In the genomic region with DNA sequence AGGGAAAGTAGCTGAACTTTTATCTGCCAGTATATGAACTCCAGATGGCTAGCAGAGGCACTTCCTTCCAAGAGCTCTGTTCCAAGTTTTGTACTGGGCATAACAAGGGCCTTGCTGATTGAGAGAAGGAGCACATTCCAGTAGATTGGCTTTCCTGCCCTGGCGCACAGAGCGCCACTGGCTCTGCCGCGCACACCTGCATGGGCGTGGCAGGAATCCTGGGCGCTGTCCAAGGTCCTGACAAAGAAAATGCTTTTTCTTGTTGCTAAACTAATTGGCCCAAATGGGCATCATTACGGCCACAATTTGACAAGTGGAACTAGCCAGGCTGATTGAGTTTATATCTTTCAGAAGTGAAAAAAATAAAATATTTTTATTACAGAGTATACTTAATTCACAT, we compare ENCODE assay signal across 10 mouse cellular contexts.
DNase-seq lines count a peak whose midpoint lies in the region; ATAC-seq and TF ChIP-seq lines count a peak whose summit lies in the region.
"Had no signal": no experiment of that assay in that cellular context is flagged by ENCODE, and none has a peak within 500 bp of the region (broad histone marks: within the 10 kb centered on the region; RNA-seq: fewer than 3 reads in every experiment).

No protein-coding gene starts in this region.

- no peak overlapping the region for H3K4me2 ChIP-seq in limb, embryonic 11.5 days (ENCODE audit: low read depth, severe bottlenecking)
- H3K4me2 ChIP-seq: embryonic facial prominence, embryonic 13.5 days; limb, embryonic 15.5 days had no signal

- H3K9ac ChIP-seq in heart, adult 2 months (ENCODE audit: low read depth, low read length), result no peak overlapping the region
- H3K9ac ChIP-seq in limb, embryonic 11.5 days (ENCODE audit: low read length), result no peak overlapping the region
- H3K9ac ChIP-seq: embryonic facial prominence, embryonic 13.5 days; limb, embryonic 15.5 days had no signal

- intact Hi-C loops in heart, adult 2 months (cut with DNase I), result no loop called here

- H3K27me3 ChIP-seq in heart, adult 2 months (ENCODE audit: control insufficient read depth, insufficient read depth, low read length), result no peaks in the 10 kb centered on the region
- H3K27me3 ChIP-seq in limb, embryonic 11.5 days (ENCODE audit: control insufficient read depth, insufficient read depth, low read length), result no peaks in the 10 kb centered on the region
- H3K27me3 ChIP-seq: limb, embryonic 15.5 days had no signal

- no peaks in the 10 kb centered on the region for H3K36me3 ChIP-seq in heart, adult 2 months (ENCODE audit: control insufficient read depth, insufficient read depth, low read length)
- H3K36me3 ChIP-seq in limb, embryonic 11.5 days (ENCODE audit: control insufficient read depth, insufficient read depth, low read length), result no peaks in the 10 kb centered on the region
- H3K36me3 ChIP-seq: embryonic facial prominence, embryonic 13.5 days; limb, embryonic 15.5 days had no signal

- TF ChIP-seq POLR2A in heart, adult 2 months (IDR thresholded peaks at IDR 0.05; ENCODE audit: insufficient read depth, low read depth, low read length), result no peak

- DNase-seq in heart, adult 11 months, result peak; percentile 59
- no peak for DNase-seq in heart, adult 2 months
- DNase-seq in 3T3-L1 (ENCODE audit: low read depth, low spot score), result peak; percentile 12
- DNase-seq in c-Kit-positive CD71-positive TER-119-negative erythroid progenitor cells, embryonic 14.5 days (ENCODE audit: low read depth), result peak; percentile 3
- DNase-seq in limb, embryonic 11.5 days (ENCODE audit: low spot score), result peak; percentile 78
- no peak for DNase-seq in right cerebral cortex, postnatal 4 days
- DNase-seq in gastrocnemius, postnatal 25 days, result no peak

- no peak overlapping the region for H3K27ac ChIP-seq in heart, adult 2 months
- H3K27ac ChIP-seq in limb, embryonic 11.5 days (replicated peaks; ENCODE audit: low read depth, low read length), result no peak overlapping the region
- H3K27ac ChIP-seq: embryonic facial prominence, embryonic 13.5 days; limb, embryonic 15.5 days had no signal

- no peaks in the 10 kb centered on the region for H3K4me1 ChIP-seq in heart, adult 2 months (ENCODE audit: control insufficient read depth, insufficient read depth, low read length)
- no peaks in the 10 kb centered on the region for H3K4me1 ChIP-seq in limb, embryonic 11.5 days (ENCODE audit: control insufficient read depth, insufficient read depth, low read length)
- H3K4me1 ChIP-seq: limb, embryonic 15.5 days had no signal

- 10% methylated on average over 7 of the region's 7 CpGs for whole genome bisulfite sequencing in heart, adult 2 months
- WGBS in limb, embryonic 11.5 days, result 8% methylated on average over 7 of the region's 7 CpGs

- no peaks in the 10 kb centered on the region for H3K79me2 ChIP-seq in heart, adult 2 months (replicated peaks; ENCODE audit: control insufficient read depth, insufficient read depth, low read length)

- no peak for ATAC-seq in limb, embryonic 11.5 days (ENCODE audit: insufficient number of reproducible peaks, low FRiP score, low TSS enrichment, low read depth)
- ATAC-seq in inflammation-experienced regulatory T-cells, adult 6 months, result no peak

- H3K4me3 ChIP-seq in heart, adult 2 months, result no peak overlapping the region
- no peak overlapping the region for H3K4me3 ChIP-seq in limb, embryonic 11.5 days (ENCODE audit: low read depth, low read length)
- H3K4me3 ChIP-seq: embryonic facial prominence, embryonic 13.5 days; limb, embryonic 15.5 days had no signal

- no peaks in the 10 kb centered on the region for H3K9me3 ChIP-seq in limb, embryonic 11.5 days (ENCODE audit: control insufficient read depth, low read length)
- H3K9me3 ChIP-seq: embryonic facial prominence, embryonic 13.5 days; limb, embryonic 15.5 days had no signal

- no peak for TF ChIP-seq EP300 in heart, adult 2 months (IDR thresholded peaks at IDR 0.05; ENCODE audit: insufficient read depth, low read depth, low read length)

- no peak for TF ChIP-seq CTCF in heart, adult 2 months (IDR thresholded peaks at IDR 0.05)

Comparison
In these comparisons a context has a peak if more than half of its experiments do, and no peak if none do; other contexts are left out.
1. DNase-seq: peak in heart, adult 11 months (single experiment), 3T3-L1 (single experiment), c-Kit-positive CD71-positive TER-119-negative erythroid progenitor cells, embryonic 14.5 days (single experiment) and limb, embryonic 11.5 days (single experiment); none in heart, adult 2 months (0 of 2), right cerebral cortex, postnatal 4 days (single experiment) and gastrocnemius, postnatal 25 days (single experiment).